Mouse (Mus musculus) liver, embryonic 14.5 days (tissue): ENCODE data around the gene Tmem255b. TPM values are rescaled to one million over a fixed set of nuclear protein-coding genes. Genes with fewer than 3 reads are reported as not detected.

Experiments used
- ATAC-seq: fragments of 200-750 bp; cut with Nextera tagmentation; 2 replicates; pipeline ENCODE4 v1.8.0; 2017; ENCODE audit warnings: moderate number of reproducible peaks, mild to moderate bottlenecking, moderate library complexity; ENCODE audit not compliant: insufficient read depth
- DNase-seq, 3 experiments: peaks; one replicate each; pipeline ENCODE4 v3.0.0-alpha.2; 2012 to 2013; ENCODE audit warnings: low read depth in 3 of 3, low spot score in 3 of 3
- H3K27ac ChIP-seq: fragments of 300-500 bp; sonication (generic); 2 replicates; pipeline ENCODE4 v1.5.1; 2014; ENCODE audit warnings: moderate library complexity, mild to moderate bottlenecking, control low read depth, inconsistent platforms
- H3K27me3 ChIP-seq: fragments of 300-500 bp; sonication (generic); 2 replicates; pipeline ENCODE4 v1.6.1; 2014; ENCODE audit warnings: mild to moderate bottlenecking, low read length, moderate library complexity; ENCODE audit not compliant: control insufficient read depth, insufficient read depth
- H3K36me3 ChIP-seq: fragments of 300-500 bp; sonication (generic); replicated peaks from 2 replicates; pipeline ENCODE4 v1.6.1; 2014; ENCODE audit warnings: low read depth; ENCODE audit not compliant: control insufficient read depth, insufficient read depth
- H3K4me1 ChIP-seq, 2 experiments: fragments of 200-500 bp in 1 of 2; fragments of 300-500 bp in 1 of 2; sonication (generic) in 1 of 2; replicated peaks; 2 replicates each; pipeline ENCODE4 v1.6.1; 2012 to 2014; ENCODE audit warnings: antibody characterized with exemption in 1 of 2, inconsistent platforms in 1 of 2, low read length in 1 of 2; ENCODE audit not compliant: control insufficient read depth in 2 of 2, insufficient read depth in 2 of 2
- H3K4me2 ChIP-seq: fragments of 300-500 bp; sonication (generic); 2 replicates; pipeline ENCODE4 v1.6.1; 2014; ENCODE audit warnings: low read depth, mild to moderate bottlenecking, control low read depth, moderate library complexity
- H3K4me3 ChIP-seq, 2 experiments: fragments of 200-500 bp in 1 of 2; fragments of 300-500 bp in 1 of 2; sonication (generic) in 1 of 2; 2 replicates each; pipeline ENCODE4 v1.5.1; 2012 to 2014; ENCODE audit warnings: low read depth in 2 of 2, low read length in 2 of 2, mild to moderate bottlenecking in 2 of 2, control low read depth in 1 of 2, inconsistent platforms in 1 of 2, moderate library complexity in 1 of 2; ENCODE audit not compliant: insufficient read depth in 1 of 2
- H3K9ac ChIP-seq: fragments of 300-500 bp; sonication (generic); replicated peaks from 2 replicates; pipeline ENCODE4 v1.6.1; 2014; ENCODE audit warnings: mild to moderate bottlenecking, control low read depth, moderate library complexity
- H3K9me3 ChIP-seq: fragments of 300-500 bp; sonication (generic); 2 replicates; pipeline ENCODE4 v1.6.1; 2016; ENCODE audit warnings: low read length, mixed read lengths; ENCODE audit not compliant: control insufficient read depth
- CTCF ChIP-seq: IDR thresholded peaks from 2 replicates; pipeline ENCODE4 v1.5.1; 2016; ENCODE audit warnings: antibody characterized with exemption, low read depth, control low read depth
- EP300 ChIP-seq: IDR thresholded peaks from 2 replicates; pipeline ENCODE4 v1.6.1; 2016; ENCODE audit warnings: antibody characterized with exemption, low read depth
- WGBS: fragments of 180-500 bp; shearing (Covaris S2); extraction: QIAGEN DNeasy Blood & Tissue Kit; methylation state at CpG from one replicate; pipeline ENCODE4 v1.1.7; 2014; ENCODE audit not compliant: insufficient replicate concordance; 5-methylcytosine and 5-hydroxymethylcytosine counted together
- polyA plus RNA-seq, 2 experiments: library from polyadenylated mRNA; depleted of rRNA in 1 of 2; stranded (reverse) in 1 of 2; unstranded in 1 of 2; fragments of >200 nt; fragmentation: Nextera tagmentation in 1 of 2; extraction: Ambion mirVana in 1 of 2; gene quantifications; 2 replicates each; pipeline versions ENCODE4 v1.2.1 to v1.2.3; 2012 to 2014

Tmem255b gene
- polyA plus RNA-seq, 2 experiments, result 0.02 to 0.14 TPM

- DNase-seq, result peak in 1 of 3 experiments; percentile 11
- H3K27ac ChIP-seq, result no peak overlapping the region
- WGBS, result 22% methylated on average over 4 of the region's 4 CpGs
- H3K9me3 ChIP-seq, result no peaks in the 10 kb centered on the region
- H3K9ac ChIP-seq, result no peak overlapping the region
- peaks cover 0 to 2% of the 10 kb centered on the region in 2 experiments; a peak in 1 of 4 replicates for H3K4me1 ChIP-seq
- H3K27me3 ChIP-seq, result no peaks in the 10 kb centered on the region
- no peak for ATAC-seq
- no peaks in the 10 kb centered on the region for H3K36me3 ChIP-seq
- H3K4me3 ChIP-seq, result no peak overlapping the region
- TF ChIP-seq EP300 (no peak), CTCF (peak; percentile 92)
- no peak overlapping the region for H3K4me2 ChIP-seq
Observed at GRCm38 (mm10) chr8:13461843-13462242, 26.9 kb downstream of the Tmem255b start.

GRCm38 (mm10) chr8:13462392-13462791, 27.4 kb downstream of the Tmem255b start:
- no peaks in the 10 kb centered on the region for H3K36me3 ChIP-seq
- DNase-seq, result no peak
- ATAC-seq, result no peak
- H3K4me3 ChIP-seq, result no peak overlapping the region
- H3K9me3 ChIP-seq, result no peaks in the 10 kb centered on the region
- no peak overlapping the region for H3K27ac ChIP-seq
- no peak for TF ChIP-seq EP300
- no peak for TF ChIP-seq CTCF
- 56% methylated on average over 10 of the region's 10 CpGs for WGBS
- no peak overlapping the region for H3K4me2 ChIP-seq
- no peaks in the 10 kb centered on the region for H3K27me3 ChIP-seq
- peaks cover 0 to 2% of the 10 kb centered on the region in 2 experiments; a peak in 1 of 4 replicates for H3K4me1 ChIP-seq
- no peak overlapping the region for H3K9ac ChIP-seq

GRCm38 (mm10) chr8:13465324-13465723, 30.3 kb downstream of the Tmem255b start:
- H3K9ac ChIP-seq, result no peak overlapping the region
- no peak overlapping the region for H3K4me3 ChIP-seq
- H3K27ac ChIP-seq, result no peak overlapping the region
- H3K36me3 ChIP-seq, result no peaks in the 10 kb centered on the region
- H3K27me3 ChIP-seq, result no peaks in the 10 kb centered on the region
- peaks cover 0 to 2% of the 10 kb centered on the region in 2 experiments; a peak in 1 of 4 replicates for H3K4me1 ChIP-seq
- TF ChIP-seq EP300, result no peak
- H3K4me2 ChIP-seq, result no peak overlapping the region
- ATAC-seq (no peak), DNase-seq (no peak)
- WGBS, result 52% methylated on average over 7 of the region's 7 CpGs
- no peaks in the 10 kb centered on the region for H3K9me3 ChIP-seq

- Histone ChIP-seq H3K4me1 (peaks cover 0 to 2% of the 10 kb centered on the region in 2 experiments; a peak in 1 of 4 replicates), H3K36me3 (no peaks in the 10 kb centered on the region), H3K4me3 (no peak overlapping the region), H3K9me3 (no peaks in the 10 kb centered on the region), H3K27ac (no peak overlapping the region), H3K27me3 (no peaks in the 10 kb centered on the region), H3K9ac (no peak overlapping the region), H3K4me2 (no peak overlapping the region)
- ATAC-seq (no peak), DNase-seq (no peak)
- TF ChIP-seq CTCF, result peak; percentile 44; the same call in 1 of the 2 replicates
- TF ChIP-seq EP300, result no peak
- whole genome bisulfite sequencing, result 52% methylated on average over 5 of the region's 5 CpGs
Observed at GRCm38 (mm10) chr8:13466989-13467388, 32.0 kb downstream of the Tmem255b start.

- WGBS, result 66% methylated on average over 9 of the region's 9 CpGs
- ATAC-seq (no peak), DNase-seq (no peak)
- no peak overlapping the region for H3K9ac ChIP-seq
- TF ChIP-seq EP300 (no peak), CTCF (no peak)
- no peaks in the 10 kb centered on the region for H3K36me3 ChIP-seq
- no peak overlapping the region for H3K4me3 ChIP-seq
- no peaks in the 10 kb centered on the region for H3K4me1 ChIP-seq
- no peaks in the 10 kb centered on the region for H3K9me3 ChIP-seq
- H3K27ac ChIP-seq, result no peak overlapping the region
- no peaks in the 10 kb centered on the region for H3K27me3 ChIP-seq
- no peak overlapping the region for H3K4me2 ChIP-seq
Observed at GRCm38 (mm10) chr8:13468737-13469136, 33.7 kb downstream of the Tmem255b start.
